Mouse (Mus musculus) mouse trophoblast stem cell (cell line): ENCODE results near the gene H2-DMb1.

Experiments
- in situ Hi-C, 2 experiments: fragments of 300-500 bp; cut with MseI, MboI; formaldehyde crosslinking; loops; 2 replicates in 1 of 2; 3 replicates in 1 of 2; pipeline ENCODE4 v1.15.1; 2025

The H2-DMb1 gene

GRCm38 (mm10) chr17:34193468-34193867 lies 40.6 kb downstream of the H2-DMb1 start:
- in situ Hi-C loops: no loop called here

- in situ Hi-C loops: no loop called here
Measured at GRCm38 (mm10) chr17:34194723-34195122, 41.9 kb downstream of the H2-DMb1 start.

DNA sequence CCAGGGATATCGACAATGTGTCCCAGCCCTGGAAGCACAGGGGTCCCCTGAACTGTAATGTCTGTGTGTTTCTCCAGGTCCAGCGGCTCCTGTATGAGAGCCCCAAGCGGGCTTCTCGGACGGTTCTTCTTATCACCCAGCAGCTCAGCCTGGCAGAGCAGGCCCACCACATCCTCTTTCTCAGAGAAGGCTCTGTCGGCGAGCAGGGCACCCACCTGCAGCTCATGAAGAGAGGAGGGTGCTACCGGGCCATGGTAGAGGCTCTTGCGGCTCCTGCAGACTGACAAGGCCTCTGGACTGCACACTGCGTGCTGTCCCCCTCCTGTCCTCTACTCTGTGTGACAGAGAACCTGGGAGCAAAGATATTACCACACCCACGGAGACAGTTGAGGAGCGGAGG lies 43.6 kb downstream of the H2-DMb1 start:
- in situ Hi-C loops: no loop called here

GRCm38 (mm10) chr17:34196941-34197894 lies 44.3 kb downstream of the H2-DMb1 start, which contains the start of gene Psmb8:
Gene Psmb8, plus strand, starts transcription at chr17:34197721.
- in situ Hi-C loops: no loop called here

GRCm38 (mm10) chr17:34197904-34198520 lies 45.1 kb downstream of the H2-DMb1 start:
- in situ Hi-C loops: no loop called here

- in situ Hi-C loops: no loop called here
Measured at GRCm38 (mm10) chr17:34198521-34198912, 45.6 kb downstream of the H2-DMb1 start.

DNA sequence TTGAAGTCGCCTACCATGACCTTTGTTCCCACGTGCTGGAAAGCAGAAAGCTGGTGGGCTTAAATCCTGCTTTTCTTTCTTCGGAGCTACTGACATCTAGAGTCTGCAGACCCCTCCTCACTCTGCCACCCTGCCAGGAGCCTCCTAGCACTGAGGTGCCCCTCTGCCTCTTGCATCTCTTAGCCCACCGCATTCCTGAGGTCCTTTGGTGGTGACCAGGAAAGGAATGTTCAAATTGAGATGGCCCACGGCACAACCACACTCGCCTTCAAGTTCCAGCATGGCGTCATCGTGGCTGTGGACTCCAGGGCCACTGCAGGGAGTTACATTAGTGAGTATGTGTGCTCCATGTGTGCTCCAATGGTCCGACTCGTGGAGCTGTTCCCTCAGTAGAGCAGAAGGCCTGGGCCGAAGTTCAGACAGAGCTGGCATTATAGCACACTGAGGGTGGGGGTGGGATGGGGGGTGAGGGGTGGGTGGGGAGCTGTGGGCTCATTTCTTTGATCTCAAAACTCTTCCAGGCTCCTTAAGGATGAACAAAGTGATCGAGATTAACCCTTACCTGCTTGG lies 46.3 kb downstream of the H2-DMb1 start:
- in situ Hi-C loops: no loop called here

GRCm38 (mm10) chr17:34200047-34200446 lies 47.2 kb downstream of the H2-DMb1 start:
- in situ Hi-C loops: no loop called here

DNA sequence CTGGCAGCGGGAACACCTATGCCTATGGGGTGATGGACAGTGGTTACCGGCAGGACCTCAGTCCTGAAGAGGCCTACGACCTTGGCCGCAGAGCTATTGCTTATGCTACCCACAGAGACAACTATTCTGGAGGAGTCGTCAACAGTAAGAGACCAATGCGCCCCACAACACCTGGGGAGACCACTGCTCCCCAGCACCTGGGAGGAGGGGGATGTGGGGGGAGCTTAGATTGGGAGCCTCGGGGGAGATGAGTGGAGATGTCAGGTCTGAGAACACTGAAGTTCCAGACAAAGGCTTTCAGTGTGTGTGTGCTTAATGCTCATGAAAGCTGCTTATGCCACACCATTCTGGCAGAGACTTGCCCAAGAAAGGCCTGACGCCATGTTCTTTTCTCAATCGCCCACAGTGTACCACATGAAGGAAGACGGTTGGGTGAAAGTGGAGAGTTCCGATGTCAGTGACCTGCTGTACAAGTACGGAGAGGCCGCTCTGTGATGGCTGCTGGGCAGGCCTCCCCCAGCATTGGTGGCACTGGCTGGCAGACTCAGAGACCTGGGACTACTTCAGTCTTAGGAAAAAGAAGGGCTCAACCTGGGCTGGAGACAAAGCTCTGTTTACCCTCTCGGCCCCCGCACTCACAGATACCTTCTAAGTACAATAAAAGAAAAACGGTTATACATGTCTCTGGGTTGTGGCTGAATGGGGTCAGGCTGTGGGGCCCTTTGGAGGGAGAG lies 48.1 kb downstream of the H2-DMb1 start:
- in situ Hi-C loops: no loop called here

GRCm38 (mm10) chr17:34201506-34202055 lies 48.7 kb downstream of the H2-DMb1 start:
- in situ Hi-C loops: no loop called here

GRCm38 (mm10) chr17:34202760-34203442 lies 50.0 kb downstream of the H2-DMb1 start:
- in situ Hi-C loops: no loop called here

- in situ Hi-C loops: no loop called here
Measured at GRCm38 (mm10) chr17:34203444-34203843, 50.6 kb downstream of the H2-DMb1 start, which contains the start of gene Tap2. Gene Tap2, plus strand, starts transcription at chr17:34203527.

- in situ Hi-C loops: no loop called here
Measured at GRCm38 (mm10) chr17:34204303-34205010, 51.6 kb downstream of the H2-DMb1 start.

DNA sequence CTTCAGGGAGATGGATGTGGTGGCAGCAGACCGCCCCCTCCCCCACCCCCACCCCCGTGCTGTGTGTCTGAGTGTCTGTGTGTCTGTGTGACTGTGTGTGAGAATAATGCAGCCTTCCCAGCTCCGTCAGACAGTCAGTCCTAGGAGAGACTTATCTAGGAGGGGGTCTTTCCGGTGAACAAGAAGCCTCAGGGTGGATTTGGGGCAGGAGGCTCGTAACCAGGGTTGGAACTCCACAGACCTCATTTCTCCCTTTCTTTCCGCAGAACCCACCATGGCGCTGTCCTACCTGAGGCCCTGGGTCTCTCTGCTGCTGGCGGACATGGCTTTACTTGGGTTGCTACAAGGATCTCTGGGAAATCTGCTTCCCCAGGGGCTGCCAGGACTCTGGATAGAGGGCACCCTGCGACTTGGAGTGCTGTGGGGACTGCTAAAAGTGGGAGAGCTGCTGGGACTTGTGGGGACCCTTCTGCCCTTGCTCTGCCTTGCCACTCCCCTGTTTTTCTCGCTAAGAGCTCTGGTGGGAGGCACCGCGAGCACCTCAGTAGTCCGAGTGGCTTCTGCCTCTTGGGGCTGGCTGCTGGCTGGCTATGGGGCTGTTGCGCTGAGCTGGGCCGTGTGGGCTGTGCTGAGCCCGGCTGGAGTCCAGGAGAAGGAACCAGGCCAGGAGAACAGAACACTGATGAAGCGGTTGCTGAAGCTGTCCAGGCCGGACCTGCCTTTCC lies 52.3 kb downstream of the H2-DMb1 start:
- in situ Hi-C loops: no loop called here

GRCm38 (mm10) chr17:34205746-34206176 lies 52.9 kb downstream of the H2-DMb1 start:
- in situ Hi-C loops: no loop called here

DNA sequence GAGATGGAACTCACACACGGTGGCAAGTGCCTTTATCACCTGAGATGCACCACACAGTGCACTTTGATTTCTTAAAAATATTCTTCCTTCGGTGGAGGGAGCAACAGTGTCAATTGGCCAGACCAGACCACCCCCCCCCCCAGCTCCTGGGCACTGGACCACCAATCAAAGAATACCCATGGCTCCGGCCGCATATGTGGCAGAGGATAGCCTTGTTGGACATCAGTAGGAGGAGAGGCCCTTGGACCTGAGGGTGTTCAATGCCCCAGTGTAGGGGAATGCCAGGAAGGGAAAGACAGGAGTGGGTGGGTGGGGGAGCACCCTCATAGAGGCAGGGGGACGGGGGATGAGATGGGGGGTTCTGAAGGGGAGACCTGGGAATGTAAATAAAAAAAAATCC lies 53.9 kb downstream of the H2-DMb1 start:
- in situ Hi-C loops: no loop called here

- in situ Hi-C loops: no loop called here
Measured at GRCm38 (mm10) chr17:34207456-34207855, 54.6 kb downstream of the H2-DMb1 start.

DNA sequence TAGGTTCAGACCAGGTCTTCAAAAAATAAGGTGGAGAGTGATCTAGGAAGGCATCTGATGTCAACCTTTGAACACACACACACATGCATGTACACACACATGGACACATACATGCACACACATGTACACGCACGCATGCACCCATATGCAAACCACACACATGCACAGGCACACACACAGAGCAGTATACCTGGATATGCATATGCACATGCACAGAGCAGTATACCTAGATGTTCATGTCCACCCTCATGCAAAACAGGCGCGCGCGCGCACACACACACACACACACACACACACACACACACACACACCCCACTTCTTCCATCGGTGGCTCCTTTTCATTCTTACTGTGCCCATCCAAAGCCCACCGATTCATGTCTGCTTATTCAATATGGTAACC lies 55.0 kb downstream of the H2-DMb1 start:
- in situ Hi-C loops: no loop called here

DNA sequence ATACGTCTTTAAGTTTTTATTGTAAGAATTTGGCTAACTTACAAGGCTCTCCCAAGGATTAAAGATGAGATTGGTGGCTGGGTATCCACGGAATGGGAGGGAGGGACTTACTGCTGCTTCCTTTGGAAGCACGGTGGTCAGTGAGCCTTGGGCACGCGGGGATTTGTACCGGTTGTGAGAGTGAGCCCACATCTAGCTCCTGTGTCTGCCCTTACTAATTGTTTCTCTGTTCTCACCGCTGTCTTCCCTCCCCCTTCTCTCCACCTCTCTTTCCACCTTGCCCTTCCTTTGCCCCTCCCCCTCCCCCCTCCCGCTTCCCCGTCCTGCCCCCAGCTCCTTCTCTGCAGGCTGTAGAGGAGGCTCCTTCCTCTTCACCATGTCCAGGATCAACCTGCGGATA lies 55.5 kb downstream of the H2-DMb1 start:
- in situ Hi-C loops: no loop called here

GRCm38 (mm10) chr17:34209680-34210079 lies 56.8 kb downstream of the H2-DMb1 start:
- in situ Hi-C loops: no loop called here
